Mouse (Mus musculus) NIH3T3 (cell line): Measurements from ENCODE around the gene Hist1h4a.

ENCODE experiments used
- DNase-seq: peaks from one replicate; pipeline ENCODE4 v3.0.0-alpha.2; 2012; ENCODE audit warnings: low read depth

Hist1h4a gene

DNA sequence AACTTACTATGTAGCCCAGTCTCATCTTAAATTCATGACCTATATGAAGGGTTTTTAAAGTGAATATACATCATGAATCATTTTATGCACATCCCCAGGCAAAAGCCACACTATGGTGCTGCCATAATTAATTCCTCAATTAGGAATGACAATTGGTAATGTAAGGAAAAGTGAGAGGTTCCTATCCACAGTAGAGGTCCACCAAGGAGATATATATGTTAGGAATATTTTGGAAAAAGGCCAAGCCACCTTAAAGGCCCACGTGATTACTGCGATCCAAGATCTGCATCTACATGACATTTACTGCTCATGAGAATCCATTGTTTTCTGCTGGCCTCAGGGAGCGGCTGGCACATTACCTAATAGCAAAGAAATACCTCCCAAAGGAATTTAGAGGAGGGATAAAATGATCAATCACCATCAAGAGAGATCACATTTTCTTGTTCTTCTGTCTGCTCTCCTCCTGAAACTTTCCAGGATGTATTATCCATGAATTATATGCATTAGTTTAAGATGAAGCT is 1.7 kb downstream of the Hist1h4a start:
- no peak for DNase-seq

DNA sequence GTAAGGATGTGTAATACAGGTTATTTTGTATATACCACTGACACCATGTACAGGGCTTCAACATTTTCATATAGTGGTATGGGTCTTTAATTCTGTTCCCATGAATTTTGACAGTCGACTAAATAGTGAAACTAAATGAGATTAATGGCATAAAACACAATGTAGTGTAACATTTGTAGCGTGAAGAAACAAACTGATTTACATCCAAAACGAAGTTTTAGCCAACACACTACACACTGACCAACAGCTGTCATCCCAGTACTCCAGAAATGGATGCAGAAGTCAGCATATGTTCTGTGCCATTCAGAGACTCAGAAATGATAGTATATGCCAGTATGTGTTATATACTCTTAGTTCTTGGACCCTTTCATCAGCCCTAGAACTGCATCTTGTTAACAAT is 3.1 kb downstream of the Hist1h4a start:
- DNase-seq: no peak

- DNase-seq: peak; percentile 58
Observed at GRCm38 (mm10) chr13:23757211-23757773, 3.7 kb downstream of the Hist1h4a start.

DNA sequence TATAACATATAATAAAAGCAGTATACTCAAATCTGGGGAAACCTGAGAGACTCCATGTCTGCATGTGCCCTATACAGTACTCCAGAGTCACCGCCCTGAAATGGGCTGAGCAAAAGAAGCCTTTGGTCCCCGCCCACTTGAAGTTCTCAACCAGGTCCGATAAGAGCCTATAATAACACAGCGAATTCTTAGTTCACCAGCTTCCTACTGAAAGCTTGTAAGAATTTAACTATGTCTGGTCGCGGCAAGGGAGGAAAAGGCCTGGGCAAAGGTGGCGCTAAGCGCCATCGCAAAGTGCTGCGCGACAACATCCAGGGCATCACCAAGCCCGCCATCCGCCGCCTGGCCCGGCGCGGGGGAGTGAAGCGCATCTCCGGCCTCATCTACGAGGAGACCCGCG is 4.2 kb downstream of the Hist1h4a start, which contains the start of gene Hist1h4b:
Gene Hist1h4b (plus strand): TSS at position 224 of the 400 bp plus-strand sequence.
- DNase-seq: peak; percentile 95

- DNase-seq: no peak
Observed at GRCm38 (mm10) chr13:23755000-23755399, 6.0 kb downstream of the Hist1h4a start.

DNA sequence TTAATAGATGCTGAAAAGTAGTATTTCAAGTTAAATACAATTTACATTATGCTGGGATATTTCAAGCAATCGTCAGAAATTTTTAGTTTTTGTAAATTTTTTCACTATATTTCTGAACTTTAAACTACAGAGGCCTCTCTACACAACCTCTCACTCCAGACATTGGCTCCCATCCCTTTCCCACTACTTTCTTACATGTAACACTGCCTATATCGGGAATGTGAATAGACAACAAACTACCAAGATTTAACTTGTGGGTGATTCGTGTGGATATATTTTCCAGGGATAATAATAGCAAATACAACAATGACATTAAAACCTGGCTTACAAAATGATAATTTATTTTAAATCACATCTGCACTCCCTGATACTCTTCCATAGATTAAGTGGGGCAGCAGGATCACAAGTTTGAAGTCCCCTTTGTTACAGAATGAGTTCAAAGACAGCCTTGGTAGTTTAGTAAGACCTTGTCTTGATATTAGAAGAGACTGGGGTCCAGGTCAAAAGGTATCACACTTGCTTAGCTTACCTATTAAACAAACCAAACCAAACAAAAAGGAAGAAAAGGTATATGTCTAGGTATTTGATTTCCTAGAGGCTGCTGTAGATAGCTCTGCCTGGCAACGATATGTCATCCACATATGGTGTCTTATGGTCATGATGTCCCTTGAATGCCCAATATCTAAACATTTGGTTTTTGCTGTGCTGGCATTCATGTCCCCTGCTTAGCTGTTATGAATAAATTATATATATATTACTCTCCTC is 7.5 kb downstream of the Hist1h4a start:
- no peak for DNase-seq

GRCm38 (mm10) chr13:23752742-23753172 is 8.3 kb downstream of the Hist1h4a start:
- no peak for DNase-seq

- peak; percentile 96 for DNase-seq
Observed at GRCm38 (mm10) chr13:23752067-23752741, 8.8 kb downstream of the Hist1h4a start, which contains the start of gene Hist1h3b. Gene Hist1h3b, plus strand, starts transcription at chr13:23752267.

GRCm38 (mm10) chr13:23751478-23751956 is 9.5 kb downstream of the Hist1h4a start:
- DNase-seq: no peak

- peak; percentile 65 for DNase-seq
Observed at GRCm38 (mm10) chr13:23750839-23751477, 10.1 kb downstream of the Hist1h4a start, which contains the start of gene Hist1h2ab. Gene Hist1h2ab, plus strand, starts transcription at chr13:23751126.

GRCm38 (mm10) chr13:23749563-23750121 is 11.4 kb downstream of the Hist1h4a start:
- DNase-seq: no peak

GRCm38 (mm10) chr13:23747892-23748288 is 13.1 kb downstream of the Hist1h4a start:
- DNase-seq: no peak

DNA sequence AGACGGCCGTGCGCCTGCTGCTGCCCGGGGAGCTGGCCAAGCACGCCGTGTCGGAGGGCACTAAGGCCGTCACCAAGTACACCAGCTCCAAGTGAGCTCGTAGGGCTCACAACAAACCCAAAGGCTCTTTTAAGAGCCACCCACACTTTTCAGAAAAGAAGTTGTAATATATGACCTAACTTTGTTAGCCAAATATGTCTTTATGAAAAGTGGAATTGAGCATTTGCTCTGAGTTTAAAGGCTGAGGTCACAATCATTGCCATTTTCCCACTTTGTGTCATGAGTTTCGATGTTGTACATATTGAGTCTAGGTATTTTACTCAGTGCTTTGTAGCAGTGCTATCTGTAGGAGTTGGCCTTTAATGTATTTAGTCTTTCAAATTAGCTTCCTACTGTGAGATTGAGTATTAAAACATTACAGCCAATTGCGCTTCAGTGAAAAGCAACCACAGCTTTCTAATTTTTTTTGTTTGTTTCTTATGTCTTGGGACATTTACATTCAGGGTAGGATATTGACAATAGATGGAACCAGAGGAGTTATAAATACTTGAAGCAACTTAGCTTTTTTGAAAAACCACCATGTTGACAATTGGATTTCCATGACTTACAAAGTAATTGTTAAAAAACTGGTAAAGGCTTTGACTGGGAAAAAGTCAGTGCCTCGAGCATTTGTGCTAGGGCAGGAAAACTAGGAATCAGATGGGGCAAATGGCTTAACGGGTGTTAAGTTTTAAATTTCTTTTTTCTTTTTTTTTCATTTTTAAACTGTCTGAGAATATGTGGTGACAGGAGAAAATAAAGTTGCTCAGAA is 13.7 kb downstream of the Hist1h4a start:
- DNase-seq: no peak

GRCm38 (mm10) chr13:23746201-23747080 is 14.6 kb downstream of the Hist1h4a start, which contains the start of gene Hist1h2bb:
Gene Hist1h2bb, plus strand, starts transcription at chr13:23746734.
- DNase-seq: peak; percentile 84

- DNase-seq: peak; percentile 92
Observed at GRCm38 (mm10) chr13:23745381-23746161, 15.5 kb downstream of the Hist1h4a start, which contains the start of gene Hist1h3c. Gene Hist1h3c, minus strand, starts transcription at chr13:23745602.

- no peak for DNase-seq
Observed at GRCm38 (mm10) chr13:23744421-23745380, 16.3 kb downstream of the Hist1h4a start.

DNA sequence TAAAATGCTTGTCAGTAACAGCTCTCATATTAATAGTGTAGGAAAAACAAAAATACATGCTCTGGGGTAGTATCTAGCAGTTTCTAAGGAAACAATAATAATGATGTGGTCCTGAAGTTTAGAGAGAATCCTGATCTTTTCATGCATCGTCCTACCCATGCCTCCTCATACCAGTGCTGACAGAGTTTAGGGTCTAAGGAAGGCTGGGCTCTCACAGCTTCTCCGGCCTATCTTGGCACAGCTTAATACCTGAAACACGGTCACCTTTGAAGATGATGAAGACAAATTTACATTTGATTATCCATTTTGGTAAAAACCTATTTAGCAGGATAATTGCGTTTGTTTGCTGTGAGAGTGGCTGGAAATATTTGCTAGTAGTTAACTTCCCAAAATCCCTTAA is 17.1 kb downstream of the Hist1h4a start:
- no peak for DNase-seq
